Mouse (Mus musculus) frontal cortex, postnatal 14 days (tissue): Measurements from ENCODE around the gene Slc12a9.

ENCODE experiments used
- DNase-seq, 2 experiments: peaks; one replicate each; pipeline ENCODE4 v3.0.0; 2022; ENCODE audit warnings: low spot score in 2 of 2

The Slc12a9 gene

GRCm38 (mm10) chr5:137346983-137347382 is 13.6 kb upstream of the Slc12a9 start:
- DNase-seq: no peak

- no peak for DNase-seq
Measured at GRCm38 (mm10) chr5:137346388-137346787, 13.0 kb upstream of the Slc12a9 start.

GRCm38 (mm10) chr5:137345821-137346220 is 12.4 kb upstream of the Slc12a9 start:
- DNase-seq: no peak

- no peak for DNase-seq
Measured at GRCm38 (mm10) chr5:137343869-137344268, 10.5 kb upstream of the Slc12a9 start.

GRCm38 (mm10) chr5:137343412-137343811 is 10.0 kb upstream of the Slc12a9 start:
- no peak for DNase-seq

GRCm38 (mm10) chr5:137342407-137343012 is 9.1 kb upstream of the Slc12a9 start:
- DNase-seq: no peak

- no peak for DNase-seq
Measured at GRCm38 (mm10) chr5:137340222-137340621, 6.8 kb upstream of the Slc12a9 start.

- peak in 1 of 2 experiments; percentile 19 for DNase-seq
Measured at GRCm38 (mm10) chr5:137339290-137339979, 6.0 kb upstream of the Slc12a9 start.

GRCm38 (mm10) chr5:137338663-137339289 is 5.4 kb upstream of the Slc12a9 start:
- peak in 1 of 2 experiments; percentile 20 for DNase-seq

- peak; percentile 80 to 86 for DNase-seq
Measured at GRCm38 (mm10) chr5:137338256-137338655, 4.9 kb upstream of the Slc12a9 start.

- no peak for DNase-seq
Measured at GRCm38 (mm10) chr5:137337190-137337589, 3.8 kb upstream of the Slc12a9 start.

- no peak for DNase-seq
Measured at GRCm38 (mm10) chr5:137335066-137335465, 1.7 kb upstream of the Slc12a9 start.

GRCm38 (mm10) chr5:137334317-137334716 is 920 bp upstream of the Slc12a9 start:
- no peak for DNase-seq

- no peak for DNase-seq
Measured at GRCm38 (mm10) chr5:137332857-137333511, 413 bp downstream of the Slc12a9 start.

GRCm38 (mm10) chr5:137330910-137331309 is 2.5 kb downstream of the Slc12a9 start:
- no peak for DNase-seq

- no peak for DNase-seq
Measured at GRCm38 (mm10) chr5:137320996-137321395, 12.4 kb downstream of the Slc12a9 start.

GRCm38 (mm10) chr5:137318570-137318969 is 14.8 kb downstream of the Slc12a9 start:
- DNase-seq: no peak

- DNase-seq: no peak
Measured at GRCm38 (mm10) chr5:137317361-137317760, 16.0 kb downstream of the Slc12a9 start.

GRCm38 (mm10) chr5:137315084-137315903 is 18.1 kb downstream of the Slc12a9 start:
- no peak for DNase-seq

- peak in 1 of 2 experiments; percentile 51 for DNase-seq
Measured at GRCm38 (mm10) chr5:137314193-137315083, 19.0 kb downstream of the Slc12a9 start, which contains the start of gene Trip6. Gene Trip6 (minus strand): TSS chr5:137314404.
